Mouse (Mus musculus): Measurements from ENCODE around the gene Mocs2.

Gene Mocs2

GRCm38 (mm10) chr13:114854023-114854422 lies 36.0 kb downstream of the Mocs2 start:
- DNase-seq (ENCODE audit: low read depth), result no peak

DNA sequence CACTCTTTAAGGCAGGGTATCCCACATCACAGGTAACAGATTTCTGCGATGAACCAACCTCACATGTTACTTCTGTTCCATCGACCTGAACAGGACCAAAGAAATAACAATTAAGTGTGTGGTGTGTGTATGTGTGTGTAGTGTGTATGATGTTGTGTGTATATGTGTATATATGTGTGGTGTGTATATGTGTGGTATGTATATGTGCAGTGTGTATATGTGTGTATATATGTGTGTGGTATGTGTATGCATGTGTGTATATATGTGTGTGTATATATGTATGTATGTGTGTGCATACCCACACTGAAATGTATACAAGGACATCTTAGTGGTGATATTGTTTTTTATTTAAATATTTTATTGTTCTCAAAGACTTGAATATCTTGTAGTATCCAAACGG lies 36.4 kb downstream of the Mocs2 start:
- no peak for DNase-seq (ENCODE audit: low read depth)

- no peak for DNase-seq (ENCODE audit: low read depth)
These were observed 37.7 kb downstream of the Mocs2 start for GRCm38 (mm10) chr13:114855573-114856268.

- no peak for DNase-seq (ENCODE audit: low read depth)
These were observed 38.2 kb downstream of the Mocs2 start for GRCm38 (mm10) chr13:114856269-114856627.

DNA sequence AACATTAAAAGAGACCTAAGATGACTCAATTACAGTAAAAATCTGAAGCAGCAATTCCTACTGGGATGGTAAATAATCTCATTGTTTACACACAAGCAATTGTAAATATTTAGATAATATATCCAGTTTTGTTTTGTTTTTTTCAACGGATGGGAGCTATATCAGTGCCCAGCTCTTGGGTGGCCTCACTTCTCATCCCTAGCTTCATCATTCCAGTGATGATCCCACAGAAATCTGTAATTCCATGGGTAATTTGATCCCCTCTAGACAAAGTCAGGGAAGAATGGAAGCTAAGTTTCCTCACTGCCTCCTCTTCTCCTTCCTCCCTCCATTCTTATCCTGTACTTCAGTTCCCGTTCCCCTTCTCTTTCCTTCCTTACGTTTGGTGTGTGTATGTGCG lies 39.5 kb downstream of the Mocs2 start:
- no peak for DNase-seq (ENCODE audit: low read depth)

GRCm38 (mm10) chr13:114874738-114875137 lies 56.7 kb downstream of the Mocs2 start:
- DNase-seq (ENCODE audit: low read depth), result no peak

DNA sequence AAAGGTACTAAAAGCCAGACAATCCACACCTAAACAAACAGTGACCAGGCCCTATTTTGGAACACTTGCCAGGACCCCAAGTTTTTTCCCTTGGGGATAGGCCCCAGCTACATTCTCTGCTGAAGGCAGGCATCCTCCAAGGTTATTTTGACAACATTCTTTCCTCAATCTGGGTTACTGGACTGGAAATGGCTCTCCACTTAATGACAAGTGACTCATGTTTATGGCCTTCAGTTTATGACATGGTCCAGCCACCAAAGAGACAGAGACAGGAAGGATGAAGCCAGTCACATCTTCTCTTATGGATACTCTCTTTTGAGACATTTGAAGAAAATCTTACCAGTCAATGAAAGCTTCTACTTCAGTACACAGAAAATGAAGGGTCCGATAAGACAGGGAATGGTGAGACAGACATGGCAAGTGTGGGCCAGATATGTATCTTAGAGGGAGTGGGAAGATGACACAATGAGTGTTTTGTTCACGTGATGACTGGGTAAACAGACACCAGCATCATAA lies 58.0 kb downstream of the Mocs2 start:
- no peak for DNase-seq (ENCODE audit: low read depth)

DNA sequence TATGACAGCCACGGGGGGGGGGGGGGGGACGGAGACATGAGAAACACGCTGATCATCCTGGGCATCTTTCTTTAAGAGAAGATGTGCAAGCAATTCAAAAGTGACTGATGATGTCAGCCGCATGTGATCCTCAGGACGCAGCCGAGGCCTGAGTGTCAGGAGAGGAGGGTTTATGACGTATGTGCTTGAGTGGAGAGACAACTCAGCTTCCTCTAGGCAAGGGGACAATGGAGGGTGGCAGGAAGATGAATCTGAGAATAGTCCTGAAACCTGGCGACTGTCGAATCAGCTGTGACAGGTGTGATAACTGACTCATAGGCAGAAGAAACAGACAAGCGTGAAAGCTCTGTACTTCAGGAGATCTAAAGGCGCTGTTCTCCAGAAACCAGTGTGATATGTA lies 60.6 kb downstream of the Mocs2 start:
- DNase-seq (ENCODE audit: low read depth), result no peak
